Mouse (Mus musculus) layer of hippocampus, adult 2 months (tissue): Measurements from ENCODE around the gene Cfap52. TPM values are rescaled to one million over a fixed set of nuclear protein-coding genes. Genes with fewer than 3 reads are reported as not detected.
A peak's percentile ranks its signal among the peaks of the same experiment; 100 is the strongest.

Experiments
- DNase-seq, 2 experiments: peaks; one replicate each; pipeline ENCODE4 v3.0.0; 2022; ENCODE audit warnings: low spot score in 2 of 2
- H3K27ac ChIP-seq: fragments of 200-600 bp; 2 replicates; pipeline ENCODE4 v1.8.1; 2022
- H3K4me3 ChIP-seq: fragments of 200-600 bp; 2 replicates; pipeline ENCODE4 v1.8.1; 2022; ENCODE audit warnings: mild to moderate bottlenecking
- CTCF ChIP-seq: fragments of 200-600 bp; conservative IDR thresholded peaks from 2 replicates; pipeline ENCODE4 v1.8.1; 2022; ENCODE audit warnings: antibody characterized with exemption, mild to moderate bottlenecking, moderate library complexity
- total RNA-seq, 2 experiments: library from RNA; stranded (reverse); gene quantifications; 2 replicates each; pipeline ENCODE4 v1.2.3; 2021

Cfap52 gene
- total RNA-seq, 2 experiments from 2014 or later, result 0.86 to 1.7 TPM

GRCm38 (mm10) chr11:67967831-67968230 lies 2.4 kb upstream of the Cfap52 start:
- TF ChIP-seq CTCF, result no peak
- no peak for DNase-seq
- Histone ChIP-seq H3K27ac (no peak overlapping the region), H3K4me3 (no peak overlapping the region)

- peak within 1 kb of the TSS; percentile 80 for H3K27ac ChIP-seq
These were observed 741 bp upstream of the Cfap52 start, which contains the start of gene Stx8 for GRCm38 (mm10) chr11:67965905-67966878. Gene Stx8 (plus strand): TSS chr11:67966193.

GRCm38 (mm10) chr11:67964110-67964509 lies 1.3 kb downstream of the Cfap52 start:
- no peak for DNase-seq
- no peak overlapping the region for H3K27ac ChIP-seq
- H3K4me3 ChIP-seq, result no peak overlapping the region
- peak; percentile 53 for TF ChIP-seq CTCF

More at GRCm38 (mm10) chr11:67965905-67966878, 741 bp upstream of the Cfap52 start, which contains the start of gene Stx8:
- H3K4me3 ChIP-seq, result peak within 1 kb of the TSS; percentile 95
- DNase-seq, result peak; percentile 86 to 93
- TF ChIP-seq CTCF, result no peak

- TF ChIP-seq CTCF, result no peak
- no peak for DNase-seq
- Histone ChIP-seq H3K27ac (no peak overlapping the region), H3K4me3 (no peak overlapping the region)
These were observed 11.0 kb downstream of the Cfap52 start for GRCm38 (mm10) chr11:67954413-67954812.

GRCm38 (mm10) chr11:67953604-67954003 lies 11.8 kb downstream of the Cfap52 start:
- no peak for DNase-seq
- Histone ChIP-seq H3K27ac (no peak overlapping the region), H3K4me3 (no peak overlapping the region)
- TF ChIP-seq CTCF, result no peak

GRCm38 (mm10) chr11:67949475-67949874 lies 16.0 kb downstream of the Cfap52 start:
- TF ChIP-seq CTCF, result no peak
- no peak for DNase-seq
- H3K27ac ChIP-seq, result no peak overlapping the region

GRCm38 (mm10) chr11:67948229-67948628 lies 17.2 kb downstream of the Cfap52 start:
- Histone ChIP-seq H3K27ac (peak overlapping the region; percentile 65), H3K4me3 (no peak overlapping the region)
- DNase-seq, result peak; percentile 18 to 44
- no peak for TF ChIP-seq CTCF

More at GRCm38 (mm10) chr11:67949475-67949874, 16.0 kb downstream of the Cfap52 start:
- no peak overlapping the region for H3K4me3 ChIP-seq

- no peak for TF ChIP-seq CTCF
- no peak for DNase-seq
- Histone ChIP-seq H3K4me3 (no peak overlapping the region), H3K27ac (no peak overlapping the region)
These were observed 33.3 kb downstream of the Cfap52 start for GRCm38 (mm10) chr11:67932156-67932555.

- Histone ChIP-seq H3K4me3 (no peak overlapping the region), H3K27ac (no peak overlapping the region)
- TF ChIP-seq CTCF, result no peak
- no peak for DNase-seq
These were observed 38.9 kb downstream of the Cfap52 start for GRCm38 (mm10) chr11:67926348-67927055.

- DNase-seq, result no peak
- Histone ChIP-seq H3K4me3 (no peak overlapping the region), H3K27ac (no peak overlapping the region)
- TF ChIP-seq CTCF, result no peak
These were observed 40.5 kb downstream of the Cfap52 start for GRCm38 (mm10) chr11:67925000-67925399.

GRCm38 (mm10) chr11:67923720-67924119 lies 41.7 kb downstream of the Cfap52 start:
- peak; percentile 54 for TF ChIP-seq CTCF
- DNase-seq, result no peak
- Histone ChIP-seq H3K4me3 (no peak overlapping the region), H3K27ac (no peak overlapping the region)

- Histone ChIP-seq H3K4me3 (peak overlapping the region; percentile 60), H3K27ac (peak overlapping the region; percentile 37; the same call in 1 of the 2 replicates)
- DNase-seq, result peak; percentile 35 to 42
- peak; percentile 50 for TF ChIP-seq CTCF
These were observed 42.7 kb downstream of the Cfap52 start for GRCm38 (mm10) chr11:67922755-67923125.
